Mouse (Mus musculus) forebrain, embryonic 14.5 days (tissue): Measurements from ENCODE around the gene Kif21b. TPM values are rescaled to one million over a fixed set of nuclear protein-coding genes. Genes with fewer than 3 reads are reported as not detected.

Source experiments
- ATAC-seq: fragments of 200-750 bp; cut with Nextera tagmentation; 2 replicates; pipeline ENCODE4 v1.8.0; 2017; ENCODE audit warnings: mild to moderate bottlenecking, moderate library complexity
- DNase-seq: peaks from one replicate; pipeline ENCODE4 v3.0.0-alpha.2; 2015; ENCODE audit warnings: low spot score
- H3K27ac ChIP-seq: fragments of 300-500 bp; sonication (generic); 2 replicates; pipeline ENCODE4 v1.5.1; 2014; ENCODE audit warnings: low read depth, mild to moderate bottlenecking, control low read depth, low read length, moderate library complexity
- H3K27me3 ChIP-seq: fragments of 300-500 bp; sonication (generic); replicated peaks from 2 replicates; pipeline ENCODE4 v1.6.1; 2014; ENCODE audit warnings: low read length, control low read depth, mixed read lengths; ENCODE audit not compliant: control insufficient read depth, insufficient read depth
- H3K36me3 ChIP-seq: fragments of 300-500 bp; sonication (generic); 2 replicates; pipeline ENCODE4 v1.6.1; 2014; ENCODE audit warnings: low read length, control low read depth; ENCODE audit not compliant: control insufficient read depth, insufficient read depth
- H3K4me1 ChIP-seq: fragments of 300-500 bp; sonication (generic); 2 replicates; pipeline ENCODE4 v1.6.1; 2014; ENCODE audit warnings: antibody characterized with exemption, low read length, control low read depth; ENCODE audit not compliant: control insufficient read depth, insufficient read depth
- H3K4me2 ChIP-seq: fragments of 300-500 bp; sonication (generic); 2 replicates; pipeline ENCODE4 v1.6.1; 2014; ENCODE audit warnings: mild to moderate bottlenecking, control low read depth, low read length
- H3K4me3 ChIP-seq: fragments of 300-500 bp; sonication (generic); 2 replicates; pipeline ENCODE4 v1.5.1; 2014; ENCODE audit warnings: low read depth, low read length, control low read depth
- H3K9ac ChIP-seq: fragments of 300-500 bp; sonication (generic); 2 replicates; pipeline ENCODE4 v1.6.1; 2014; ENCODE audit warnings: mild to moderate bottlenecking, low read length, control low read depth, moderate library complexity
- H3K9me3 ChIP-seq: fragments of 300-500 bp; sonication (generic); replicated peaks from 2 replicates; pipeline ENCODE4 v1.6.1; 2016; ENCODE audit warnings: low read length, control low read depth, mixed read lengths; ENCODE audit not compliant: control insufficient read depth
- WGBS: fragments of 180-500 bp; shearing (Covaris S2); extraction: QIAGEN DNeasy Blood & Tissue Kit; methylation state at CpG from one replicate; pipeline ENCODE4 v1.1.7; 2014; 5-methylcytosine and 5-hydroxymethylcytosine counted together
- polyA plus RNA-seq: library from polyadenylated mRNA; unstranded; fragments of >200 nt; fragmentation: Nextera tagmentation; extraction: Ambion mirVana; gene quantifications from 2 replicates; pipeline ENCODE4 v1.2.1, GENCODE M21; 2014

Gene Kif21b
- polyA plus RNA-seq, 1 experiment from 2014 or later: 52.4 TPM

GRCm38 (mm10) chr1:136139990-136140640 lies 8.9 kb downstream of the Kif21b start:
- H3K9me3 ChIP-seq: no peaks in the 10 kb centered on the region
- peak; percentile 40 for ATAC-seq
- peak overlapping the region; percentile 41 for H3K4me3 ChIP-seq
- DNase-seq: peak; percentile 76
- H3K36me3 ChIP-seq: peaks cover 6% of the 10 kb centered on the region
- H3K4me2 ChIP-seq: peak overlapping the region; percentile 86
- H3K4me1 ChIP-seq: peaks cover 82% of the 10 kb centered on the region
- peak overlapping the region; percentile 74 for H3K9ac ChIP-seq
- 2% methylated on average over 32 of the region's 32 CpGs for WGBS
- peak overlapping the region; percentile 68 for H3K27ac ChIP-seq
- no peaks in the 10 kb centered on the region for H3K27me3 ChIP-seq

GRCm38 (mm10) chr1:136141176-136141950 lies 10.2 kb downstream of the Kif21b start:
- Histone ChIP-seq H3K9me3 (no peaks in the 10 kb centered on the region), H3K9ac (peak overlapping the region; percentile 22; the same call in 1 of the 2 replicates), H3K27me3 (no peaks in the 10 kb centered on the region), H3K4me3 (no peak overlapping the region), H3K36me3 (peaks cover 16% of the 10 kb centered on the region), H3K4me1 (peaks cover 72% of the 10 kb centered on the region), H3K27ac (peak overlapping the region; percentile 56), H3K4me2 (peak overlapping the region; percentile 18)
- WGBS: 83% methylated on average over 11 of the region's 11 CpGs
- ATAC-seq (no peak), DNase-seq (no peak)

- Histone ChIP-seq H3K27ac (peak overlapping the region; percentile 56), H3K9me3 (no peaks in the 10 kb centered on the region), H3K4me3 (no peak overlapping the region), H3K4me1 (peaks cover 62% of the 10 kb centered on the region), H3K36me3 (peaks cover 23% of the 10 kb centered on the region), H3K9ac (peak overlapping the region; percentile 22; the same call in 1 of the 2 replicates), H3K27me3 (no peaks in the 10 kb centered on the region), H3K4me2 (peak overlapping the region; percentile 18)
- peak; percentile 84 for DNase-seq
- ATAC-seq: peak; percentile 59
- WGBS: 21% methylated on average over 6 of the region's 6 CpGs
Measured at GRCm38 (mm10) chr1:136142336-136142735, 11.1 kb downstream of the Kif21b start.

- H3K4me2 ChIP-seq: no peak overlapping the region
- WGBS: 67% methylated on average over 10 of the region's 10 CpGs
- DNase-seq (no peak), ATAC-seq (no peak)
- no peak overlapping the region for H3K9ac ChIP-seq
- 0 out of 2 replicates have a peak overlapping the region, but pooled peaks have one; percentile 5 for H3K27ac ChIP-seq
- no peaks in the 10 kb centered on the region for H3K9me3 ChIP-seq
- no peak overlapping the region for H3K4me3 ChIP-seq
- peaks cover 51% of the 10 kb centered on the region for H3K4me1 ChIP-seq
- H3K27me3 ChIP-seq: no peaks in the 10 kb centered on the region
- H3K36me3 ChIP-seq: peaks cover 34% of the 10 kb centered on the region
Measured at GRCm38 (mm10) chr1:136143514-136143913, 12.3 kb downstream of the Kif21b start.

GRCm38 (mm10) chr1:136149702-136150101 lies 18.5 kb downstream of the Kif21b start:
- H3K9ac ChIP-seq: no peak overlapping the region
- no peaks in the 10 kb centered on the region for H3K27me3 ChIP-seq
- H3K27ac ChIP-seq: no peak overlapping the region
- H3K36me3 ChIP-seq: peaks cover 94% of the 10 kb centered on the region
- WGBS: 86% methylated on average over 9 of the region's 9 CpGs
- H3K9me3 ChIP-seq: no peaks in the 10 kb centered on the region
- DNase-seq (no peak), ATAC-seq (no peak)
- no peak overlapping the region for H3K4me3 ChIP-seq
- no peak overlapping the region for H3K4me2 ChIP-seq
- no peaks in the 10 kb centered on the region for H3K4me1 ChIP-seq

- H3K27me3 ChIP-seq: no peaks in the 10 kb centered on the region
- H3K9ac ChIP-seq: no peak overlapping the region
- no peak for DNase-seq
- no peaks in the 10 kb centered on the region for H3K4me1 ChIP-seq
- ATAC-seq: no peak
- H3K27ac ChIP-seq: no peak overlapping the region
- peaks cover 97% of the 10 kb centered on the region for H3K36me3 ChIP-seq
- WGBS: 87% methylated on average over 8 of the region's 8 CpGs
- H3K9me3 ChIP-seq: no peaks in the 10 kb centered on the region
- H3K4me2 ChIP-seq: no peak overlapping the region
- H3K4me3 ChIP-seq: no peak overlapping the region
Measured at GRCm38 (mm10) chr1:136151371-136151770, 20.2 kb downstream of the Kif21b start.

- Histone ChIP-seq H3K27ac (no peak overlapping the region), H3K4me2 (no peak overlapping the region), H3K4me3 (no peak overlapping the region), H3K4me1 (no peaks in the 10 kb centered on the region), H3K36me3 (peaks cover 98% of the 10 kb centered on the region), H3K27me3 (no peaks in the 10 kb centered on the region), H3K9me3 (no peaks in the 10 kb centered on the region), H3K9ac (no peak overlapping the region)
- WGBS: 95% methylated on average over 4 of the region's 4 CpGs
- ATAC-seq (no peak), DNase-seq (no peak)
Measured at GRCm38 (mm10) chr1:136156304-136156703, 25.1 kb downstream of the Kif21b start.

GRCm38 (mm10) chr1:136156951-136157350 lies 25.8 kb downstream of the Kif21b start:
- H3K4me2 ChIP-seq: no peak overlapping the region
- no peaks in the 10 kb centered on the region for H3K4me1 ChIP-seq
- peaks cover 98% of the 10 kb centered on the region for H3K36me3 ChIP-seq
- H3K9me3 ChIP-seq: no peaks in the 10 kb centered on the region
- H3K27me3 ChIP-seq: no peaks in the 10 kb centered on the region
- WGBS: 91% methylated on average over 4 of the region's 4 CpGs
- DNase-seq: no peak
- H3K27ac ChIP-seq: no peak overlapping the region
- no peak overlapping the region for H3K4me3 ChIP-seq
- no peak overlapping the region for H3K9ac ChIP-seq
- ATAC-seq: no peak

- ATAC-seq: no peak; the same call in 1 of the 2 replicates
- Histone ChIP-seq H3K9ac (no peak overlapping the region), H3K27ac (no peak overlapping the region), H3K4me1 (no peaks in the 10 kb centered on the region), H3K36me3 (peaks cover 98% of the 10 kb centered on the region), H3K9me3 (no peaks in the 10 kb centered on the region), H3K27me3 (no peaks in the 10 kb centered on the region), H3K4me3 (no peak overlapping the region), H3K4me2 (no peak overlapping the region)
- no peak for DNase-seq
- 48% methylated on average over 12 of the region's 12 CpGs for WGBS
Measured at GRCm38 (mm10) chr1:136159830-136160229, 28.6 kb downstream of the Kif21b start.
